Comparison of ENCODE assay signal across 9 mouse cellular contexts in the genomic region with DNA sequence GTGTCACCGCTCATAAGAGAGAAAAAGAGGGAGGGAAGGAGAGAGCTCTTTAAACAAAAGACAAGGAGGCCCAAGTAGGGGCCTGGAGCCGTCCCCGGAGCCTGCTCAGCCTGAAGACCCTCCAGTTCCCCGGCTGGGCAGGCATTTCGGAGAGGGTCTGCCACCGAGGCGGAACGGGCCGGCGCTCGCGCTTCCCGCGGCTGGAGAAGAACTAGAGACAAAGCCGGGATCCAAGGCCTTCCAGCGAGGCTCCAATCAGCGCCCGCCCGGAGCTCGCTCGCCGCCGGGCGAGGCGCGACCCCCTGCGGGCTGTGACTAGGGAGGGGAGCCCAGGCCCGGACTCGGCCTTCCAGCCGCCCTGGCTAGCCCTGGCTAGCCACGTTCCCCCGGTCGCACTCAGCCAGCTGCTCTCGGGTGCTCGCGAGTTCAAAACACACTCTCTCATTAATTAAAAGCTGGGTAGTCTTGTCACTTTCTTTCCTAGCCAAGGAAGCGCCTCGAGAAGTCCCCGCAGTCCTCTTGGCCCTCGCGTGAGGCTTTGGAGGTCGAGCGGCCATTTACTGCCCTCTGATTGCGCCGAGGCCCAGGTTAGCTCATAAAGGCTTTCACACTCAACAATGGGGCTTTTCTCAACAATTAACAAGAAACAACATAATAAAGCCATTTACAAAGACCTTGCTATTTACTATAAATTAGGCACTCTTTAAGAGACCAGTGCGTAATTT. TPM values are rescaled to one million over a fixed set of nuclear protein-coding genes. Genes with fewer than 3 reads are reported as not detected.
DNase-seq lines count a peak whose midpoint lies in the region; ATAC-seq and TF ChIP-seq lines count a peak whose summit lies in the region.
"Had no signal": no experiment of that assay in that cellular context is flagged by ENCODE, and none has a peak within 500 bp of the region (broad histone marks: within the 10 kb centered on the region; RNA-seq: fewer than 3 reads in every experiment).

No protein-coding gene starts in this region.

- intact Hi-C loops in heart, postnatal 25 days (cut with DNase I): no loop called here

- H3K27me3 ChIP-seq in heart, embryonic 12.5 days (replicated peaks): no peaks in the 10 kb centered on the region
- no peaks in the 10 kb centered on the region for H3K27me3 ChIP-seq in heart, postnatal 0 days (ENCODE audit: control insufficient read depth, insufficient read depth, low read length)
- peaks cover 88% of the 10 kb centered on the region for H3K27me3 ChIP-seq in liver, embryonic 15.5 days

- H3K4me1 ChIP-seq in heart, embryonic 12.5 days (replicated peaks): peaks cover 54% of the 10 kb centered on the region
- H3K4me1 ChIP-seq in heart, postnatal 0 days (ENCODE audit: control insufficient read depth, insufficient read depth): peaks cover 37% of the 10 kb centered on the region
- H3K4me1 ChIP-seq in liver, embryonic 15.5 days (replicated peaks): peaks cover 13% of the 10 kb centered on the region

- peak overlapping the region; percentile 53 for H3K27ac ChIP-seq in heart, embryonic 12.5 days (ENCODE audit: poor library complexity, severe bottlenecking)
- H3K27ac ChIP-seq in heart, postnatal 0 days (ENCODE audit: low read depth): no peak overlapping the region
- no peak overlapping the region; the same call in 1 of the 2 replicates for H3K27ac ChIP-seq in liver, embryonic 15.5 days (replicated peaks)

- TF ChIP-seq EP300 in heart, postnatal 0 days (IDR thresholded peaks at IDR 0.05; ENCODE audit: low read depth): no peak

- ATAC-seq in heart, embryonic 12.5 days (ENCODE audit: insufficient number of reproducible peaks, low FRiP score): peak; percentile 57; the same call in 1 of the 2 replicates
- ATAC-seq in heart, postnatal 0 days (ENCODE audit: insufficient read depth, low read depth): peak; percentile 58; the same call in 1 of the 2 replicates
- peak; percentile 42; the same call in 1 of the 2 replicates for ATAC-seq in liver, embryonic 15.5 days (ENCODE audit: insufficient read depth)
- no peak for ATAC-seq in monocyte, adult 5-6 weeks (replicated peaks; ENCODE audit: insufficient number of reproducible peaks, low FRiP score, low TSS enrichment, poor library complexity, severe bottlenecking)

- H3K36me3 ChIP-seq in heart, embryonic 12.5 days: no peaks in the 10 kb centered on the region
- no peaks in the 10 kb centered on the region for H3K36me3 ChIP-seq in heart, postnatal 0 days (replicated peaks; ENCODE audit: control insufficient read depth, insufficient read depth, low read length)
- no peaks in the 10 kb centered on the region for H3K36me3 ChIP-seq in liver, embryonic 15.5 days (replicated peaks)

- TF ChIP-seq CTCF in heart, postnatal 0 days (IDR thresholded peaks at IDR 0.05; ENCODE audit: low read depth): no peak

- H3K9ac ChIP-seq in heart, embryonic 12.5 days: peak overlapping the region; percentile 86
- H3K9ac ChIP-seq in heart, postnatal 0 days (replicated peaks; ENCODE audit: low read depth, low read length): peak overlapping the region; percentile 59
- H3K9ac ChIP-seq in liver, embryonic 15.5 days: no peak overlapping the region

- DNase-seq in heart, postnatal 25 days (ENCODE audit: low spot score): no peak
- DNase-seq in R1 (ENCODE audit: low read depth, low spot score): peak; percentile 72
- peak; percentile 11 for DNase-seq in heart, postnatal 0 days (ENCODE audit: low spot score)
- no peak for DNase-seq in thymus, postnatal 0 days (ENCODE audit: low spot score)
- DNase-seq in thymus, postnatal 25 days: no peak

- peak overlapping the region; percentile 78 for H3K4me2 ChIP-seq in heart, embryonic 12.5 days
- peak overlapping the region; percentile 56 for H3K4me2 ChIP-seq in heart, postnatal 0 days (ENCODE audit: low read depth, low read length)
- peak overlapping the region; percentile 46 for H3K4me2 ChIP-seq in liver, embryonic 15.5 days

- no peaks in the 10 kb centered on the region for H3K9me3 ChIP-seq in heart, embryonic 12.5 days (replicated peaks)
- no peaks in the 10 kb centered on the region for H3K9me3 ChIP-seq in heart, postnatal 0 days (replicated peaks; ENCODE audit: control insufficient read depth, low read length)
- H3K9me3 ChIP-seq in liver, embryonic 15.5 days (replicated peaks): no peaks in the 10 kb centered on the region

- H3K4me3 ChIP-seq in heart, embryonic 12.5 days: peak overlapping the region; percentile 40
- H3K4me3 ChIP-seq in heart, postnatal 0 days (ENCODE audit: low read depth, low read length): peak overlapping the region; percentile 12
- no peak overlapping the region for H3K4me3 ChIP-seq in liver, embryonic 15.5 days (replicated peaks)

- WGBS in heart, embryonic 12.5 days: 10% methylated on average over 46 of the region's 46 CpGs
- WGBS in heart, postnatal 0 days: 28% methylated on average over 43 of the region's 46 CpGs
- 38% methylated on average over 46 of the region's 46 CpGs for WGBS in liver, embryonic 15.5 days (ENCODE audit: insufficient replicate concordance)

RNA-seq across cellular contexts. Expression of a gene that starts 2.2 kb away (rescaled TPM):
- 14.8 and 18.3 TPM in 2 replicates for polyA plus RNA-seq in heart, embryonic 12.5 days (2016; fragmentation: Nextera tagmentation; extraction: Ambion mirVana)
- 1 to 10 TPM; 3.5 to 3.8 TPM for total RNA-seq in heart, postnatal 25 days (2021)
- total RNA-seq in heart, postnatal 0 days (2014; rRNA removed; ENCODE audit: low replicate concordance): 3.5 and 7.8 TPM in 2 replicates
- polyA plus RNA-seq in heart, postnatal 0 days (2015; fragmentation: Nextera tagmentation; extraction: Ambion mirVana): 6.9 and 8.4 TPM in 2 replicates
- polyA plus RNA-seq in liver, embryonic 15.5 days (2015; fragmentation: Nextera tagmentation; extraction: Ambion mirVana): 1.3 and 1.4 TPM in 2 replicates
- 2.6 and 3.3 TPM in 2 replicates for polyA plus RNA-seq in thymus, postnatal 0 days (2015; fragmentation: Nextera tagmentation; extraction: Ambion mirVana)
- total RNA-seq in monocyte, adult 5-6 weeks (2017): 0.21 to 0.87 TPM (median 0.29 TPM) in 3 replicates

RNA-seq across cellular contexts. Expression of a gene that starts 9.1 kb away (rescaled TPM):
- polyA plus RNA-seq in heart, embryonic 12.5 days (2016; fragmentation: Nextera tagmentation; extraction: Ambion mirVana): 7.7 and 8.8 TPM in 2 replicates
- total RNA-seq in heart, postnatal 25 days (2021): 1 to 10 TPM; 3.3 to 4.0 TPM
- total RNA-seq in heart, postnatal 0 days (2014; rRNA removed; ENCODE audit: low replicate concordance): 4.4 and 7.1 TPM in 2 replicates
- polyA plus RNA-seq in heart, postnatal 0 days (2015; fragmentation: Nextera tagmentation; extraction: Ambion mirVana): 2.2 and 2.4 TPM in 2 replicates
- 0.37 and 0.47 TPM in 2 replicates for polyA plus RNA-seq in liver, embryonic 15.5 days (2015; fragmentation: Nextera tagmentation; extraction: Ambion mirVana)
- 0.65 and 0.77 TPM in 2 replicates for polyA plus RNA-seq in thymus, postnatal 0 days (2015; fragmentation: Nextera tagmentation; extraction: Ambion mirVana)
- total RNA-seq in monocyte, adult 5-6 weeks (2017): 0.19 to 0.43 TPM in 2 of 3 replicates, not detected in the other

RNA-seq across cellular contexts. Expression of a gene that starts 15.3 kb away (rescaled TPM):
- 36.3 and 37.1 TPM in 2 replicates for polyA plus RNA-seq in heart, embryonic 12.5 days (2016; fragmentation: Nextera tagmentation; extraction: Ambion mirVana)
- 10 to 100 TPM; 32.6 to 35.1 TPM for total RNA-seq in heart, postnatal 25 days (2021)
- 14.8 and 25.6 TPM in 2 replicates for total RNA-seq in heart, postnatal 0 days (2014; rRNA removed; ENCODE audit: low replicate concordance)
- polyA plus RNA-seq in heart, postnatal 0 days (2015; fragmentation: Nextera tagmentation; extraction: Ambion mirVana): 22.1 and 24.8 TPM in 2 replicates
- polyA plus RNA-seq in liver, embryonic 15.5 days (2015; fragmentation: Nextera tagmentation; extraction: Ambion mirVana): 26.2 and 27.9 TPM in 2 replicates
- 53.2 and 70.2 TPM in 2 replicates for polyA plus RNA-seq in thymus, postnatal 0 days (2015; fragmentation: Nextera tagmentation; extraction: Ambion mirVana)
- total RNA-seq in monocyte, adult 5-6 weeks (2017): 36.1 to 69.5 TPM (median 67.5 TPM) in 3 replicates

RNA-seq across cellular contexts. Expression of a gene that starts 43.0 kb away (rescaled TPM):
- not detected in 2 replicates for polyA plus RNA-seq in heart, embryonic 12.5 days (2016; fragmentation: Nextera tagmentation; extraction: Ambion mirVana)
- total RNA-seq in heart, postnatal 25 days (2021): not detected
- total RNA-seq in heart, postnatal 0 days (2014; rRNA removed; ENCODE audit: low replicate concordance): not detected in 2 replicates
- not detected in 2 replicates for polyA plus RNA-seq in heart, postnatal 0 days (2015; fragmentation: Nextera tagmentation; extraction: Ambion mirVana)
- polyA plus RNA-seq in liver, embryonic 15.5 days (2015; fragmentation: Nextera tagmentation; extraction: Ambion mirVana): not detected in 2 replicates
- not detected in 2 replicates for polyA plus RNA-seq in thymus, postnatal 0 days (2015; fragmentation: Nextera tagmentation; extraction: Ambion mirVana)
- 0.95 TPM in 1 of 3 replicates, not detected in the others for total RNA-seq in monocyte, adult 5-6 weeks (2017)
- total RNA-seq: CH12.LX had no signal

Comparison
In these comparisons a context has a peak if more than half of its experiments do, and no peak if none do; other contexts are left out.
1. DNase-seq: peak in R1 (single experiment) and heart, postnatal 0 days (single experiment); none in heart, postnatal 25 days (single experiment), thymus, postnatal 0 days (single experiment) and thymus, postnatal 25 days (single experiment).
2. Peak in every context shown above with its lines, with median percentiles within 50 percentile points of each other: H3K4me2 ChIP-seq.